Mouse (Mus musculus) embryonic facial prominence, embryonic 15.5 days (tissue): ENCODE data around the gene Pax2. TPM values are rescaled to one million over a fixed set of nuclear protein-coding genes. Genes with fewer than 3 reads are reported as not detected.

Source experiments
- ATAC-seq: fragments of 200-750 bp; cut with Nextera tagmentation; 2 replicates; pipeline ENCODE4 v1.8.0; 2017; ENCODE audit warnings: low read depth, moderate TSS enrichment; ENCODE audit not compliant: insufficient number of reproducible peaks, low FRiP score, low TSS enrichment
- H3K27ac ChIP-seq: fragments of 300-500 bp; sonication (generic); replicated peaks from 2 replicates; pipeline ENCODE4 v1.5.1; 2015; ENCODE audit warnings: mild to moderate bottlenecking, inconsistent platforms
- H3K27me3 ChIP-seq: fragments of 300-500 bp; sonication (generic); 2 replicates; pipeline ENCODE4 v1.6.1; 2015; ENCODE audit warnings: inconsistent platforms
- H3K36me3 ChIP-seq: fragments of 300-500 bp; sonication (generic); 2 replicates; pipeline ENCODE4 v1.6.1; 2015; ENCODE audit warnings: mild to moderate bottlenecking, inconsistent platforms
- H3K4me1 ChIP-seq: fragments of 300-500 bp; sonication (generic); 2 replicates; pipeline ENCODE4 v1.6.1; 2015; ENCODE audit warnings: inconsistent platforms
- H3K4me2 ChIP-seq: fragments of 300-500 bp; sonication (generic); replicated peaks from 2 replicates; pipeline ENCODE4 v1.6.1; 2015; ENCODE audit warnings: mild to moderate bottlenecking, inconsistent platforms
- H3K4me3 ChIP-seq: fragments of 300-500 bp; sonication (generic); replicated peaks from 2 replicates; pipeline ENCODE4 v1.5.1; 2015; ENCODE audit warnings: mild to moderate bottlenecking, inconsistent platforms
- H3K9ac ChIP-seq: fragments of 300-500 bp; sonication (generic); 2 replicates; pipeline ENCODE4 v1.6.1; 2015; ENCODE audit warnings: inconsistent platforms
- H3K9me3 ChIP-seq: fragments of 300-500 bp; sonication (generic); replicated peaks from 2 replicates; pipeline ENCODE4 v1.6.1; 2016; ENCODE audit warnings: inconsistent platforms
- WGBS: fragments of 180-500 bp; shearing (Covaris S2); methylation state at CpG from one replicate; pipeline ENCODE4 v1.1.7; 2015; 5-methylcytosine and 5-hydroxymethylcytosine counted together
- polyA plus RNA-seq: library from polyadenylated mRNA; unstranded; fragments of >200 nt; fragmentation: Nextera tagmentation; extraction: Ambion mirVana; gene quantifications from 2 replicates; pipeline ENCODE4 v1.2.1, GENCODE M21; 2015

Gene Pax2
- polyA plus RNA-seq, 1 experiment from 2014 or later: 0.08 TPM

- H3K9me3 ChIP-seq: no peaks in the 10 kb centered on the region
- H3K27me3 ChIP-seq: peaks cover 95% of the 10 kb centered on the region
- ATAC-seq: no peak
- H3K4me2 ChIP-seq: peak overlapping the region; percentile 57
- peak overlapping the region; percentile 36 for H3K4me3 ChIP-seq
- H3K4me1 ChIP-seq: peaks cover 35% of the 10 kb centered on the region
- no peak overlapping the region for H3K27ac ChIP-seq
- no peaks in the 10 kb centered on the region for H3K36me3 ChIP-seq
- H3K9ac ChIP-seq: no peak overlapping the region
- 1% methylated on average over 35 of the region's 38 CpGs for WGBS
These were observed 1.5 kb downstream of the Pax2 start for GRCm38 (mm10) chr19:44757231-44757871.

GRCm38 (mm10) chr19:44758846-44759245 lies 3.0 kb downstream of the Pax2 start:
- Histone ChIP-seq H3K9ac (no peak overlapping the region), H3K4me1 (peaks cover 26% of the 10 kb centered on the region), H3K9me3 (no peaks in the 10 kb centered on the region), H3K27ac (no peak overlapping the region), H3K36me3 (no peaks in the 10 kb centered on the region), H3K4me3 (no peak overlapping the region), H3K4me2 (no peak overlapping the region), H3K27me3 (peaks cover 95% of the 10 kb centered on the region)
- ATAC-seq: no peak
- WGBS: 1% methylated on average over 28 of the region's 28 CpGs

- ATAC-seq: no peak
- Histone ChIP-seq H3K36me3 (no peaks in the 10 kb centered on the region), H3K9ac (no peak overlapping the region), H3K27ac (no peak overlapping the region), H3K4me2 (no peak overlapping the region), H3K4me3 (peak overlapping the region; percentile 5; the same call in 1 of the 2 replicates), H3K27me3 (peaks cover 95% of the 10 kb centered on the region), H3K9me3 (no peaks in the 10 kb centered on the region), H3K4me1 (peaks cover 26% of the 10 kb centered on the region)
- under 1% methylated on average over 37 of the region's 37 CpGs for WGBS
These were observed 3.8 kb downstream of the Pax2 start for GRCm38 (mm10) chr19:44759531-44760118.

- 3% methylated on average over 39 of the region's 39 CpGs for WGBS
These were observed 4.7 kb downstream of the Pax2 start for GRCm38 (mm10) chr19:44760259-44761131.

GRCm38 (mm10) chr19:44762121-44762621 lies 6.3 kb downstream of the Pax2 start:
- WGBS: 50% methylated on average over 7 of the region's 7 CpGs
- no peak overlapping the region for H3K27ac ChIP-seq
- peaks cover 8% of the 10 kb centered on the region for H3K4me1 ChIP-seq
- H3K36me3 ChIP-seq: no peaks in the 10 kb centered on the region
- H3K27me3 ChIP-seq: peaks cover 93% of the 10 kb centered on the region
- no peak overlapping the region for H3K4me2 ChIP-seq
- H3K4me3 ChIP-seq: no peak overlapping the region
- no peak for ATAC-seq
- no peaks in the 10 kb centered on the region for H3K9me3 ChIP-seq
- H3K9ac ChIP-seq: no peak overlapping the region

More at GRCm38 (mm10) chr19:44760259-44761131, 4.7 kb downstream of the Pax2 start:
- H3K9me3 ChIP-seq: no peaks in the 10 kb centered on the region
- peaks cover 95% of the 10 kb centered on the region for H3K27me3 ChIP-seq
- ATAC-seq: no peak
- H3K27ac ChIP-seq: no peak overlapping the region
- H3K4me1 ChIP-seq: peaks cover 24% of the 10 kb centered on the region
- H3K9ac ChIP-seq: no peak overlapping the region
- H3K36me3 ChIP-seq: no peaks in the 10 kb centered on the region
- no peak overlapping the region for H3K4me2 ChIP-seq
- no peak overlapping the region for H3K4me3 ChIP-seq

- no peak overlapping the region for H3K4me2 ChIP-seq
- H3K4me3 ChIP-seq: no peak overlapping the region
- ATAC-seq: no peak
- WGBS: 60% methylated on average over 6 of the region's 6 CpGs
- no peak overlapping the region for H3K9ac ChIP-seq
- peaks cover 22% of the 10 kb centered on the region for H3K27me3 ChIP-seq
- no peaks in the 10 kb centered on the region for H3K36me3 ChIP-seq
- no peaks in the 10 kb centered on the region for H3K4me1 ChIP-seq
- no peaks in the 10 kb centered on the region for H3K9me3 ChIP-seq
- H3K27ac ChIP-seq: no peak overlapping the region
These were observed 14.6 kb downstream of the Pax2 start for GRCm38 (mm10) chr19:44770268-44771050.

GRCm38 (mm10) chr19:44771499-44771898 lies 15.7 kb downstream of the Pax2 start:
- H3K9ac ChIP-seq: no peak overlapping the region
- no peak overlapping the region for H3K27ac ChIP-seq
- H3K4me1 ChIP-seq: no peaks in the 10 kb centered on the region
- H3K4me3 ChIP-seq: no peak overlapping the region
- H3K4me2 ChIP-seq: no peak overlapping the region
- no peaks in the 10 kb centered on the region for H3K9me3 ChIP-seq
- 89% methylated on average over 13 of the region's 13 CpGs for WGBS
- H3K27me3 ChIP-seq: peaks cover 14% of the 10 kb centered on the region
- no peak for ATAC-seq
- H3K36me3 ChIP-seq: no peaks in the 10 kb centered on the region

- peaks cover 21% of the 10 kb centered on the region for H3K27me3 ChIP-seq
- H3K4me1 ChIP-seq: no peaks in the 10 kb centered on the region
- H3K9me3 ChIP-seq: no peaks in the 10 kb centered on the region
- no peak overlapping the region for H3K4me2 ChIP-seq
- H3K9ac ChIP-seq: no peak overlapping the region
- H3K36me3 ChIP-seq: no peaks in the 10 kb centered on the region
- no peak overlapping the region for H3K27ac ChIP-seq
- no peak for ATAC-seq
- H3K4me3 ChIP-seq: no peak overlapping the region
- 65% methylated on average over 3 of the region's 3 CpGs for WGBS
These were observed 26.1 kb downstream of the Pax2 start for GRCm38 (mm10) chr19:44781987-44782386.

- ATAC-seq: no peak
- 43% methylated on average over 4 of the region's 4 CpGs for WGBS
These were observed 28.5 kb downstream of the Pax2 start for GRCm38 (mm10) chr19:44784391-44784790.

GRCm38 (mm10) chr19:44788488-44788887 lies 32.6 kb downstream of the Pax2 start:
- Histone ChIP-seq H3K4me1 (no peaks in the 10 kb centered on the region), H3K36me3 (no peaks in the 10 kb centered on the region), H3K27me3 (peaks cover 14% of the 10 kb centered on the region), H3K27ac (no peak overlapping the region), H3K9ac (no peak overlapping the region), H3K4me2 (no peak overlapping the region), H3K9me3 (no peaks in the 10 kb centered on the region), H3K4me3 (no peak overlapping the region)
- ATAC-seq: no peak
- 86% methylated on average over 8 of the region's 8 CpGs for WGBS

More at GRCm38 (mm10) chr19:44784391-44784790, 28.5 kb downstream of the Pax2 start:
- no peak overlapping the region for H3K9ac ChIP-seq
- H3K36me3 ChIP-seq: no peaks in the 10 kb centered on the region
- no peaks in the 10 kb centered on the region for H3K4me1 ChIP-seq
- no peak overlapping the region for H3K4me3 ChIP-seq
- H3K27me3 ChIP-seq: peaks cover 21% of the 10 kb centered on the region
- H3K4me2 ChIP-seq: no peak overlapping the region
- no peak overlapping the region for H3K27ac ChIP-seq
- no peaks in the 10 kb centered on the region for H3K9me3 ChIP-seq
